Mouse (Mus musculus) kidney, postnatal 25 days (tissue): Measurements from ENCODE around the gene Hist1h2ag.
A peak's percentile ranks its signal among the peaks of the same experiment; 100 is the strongest.

Source experiments
- DNase-seq, 2 experiments: peaks; one replicate each; pipeline ENCODE4 v3.0.0; 2021; ENCODE audit warnings: mixed read lengths in 2 of 2

Hist1h2ag gene

DNA sequence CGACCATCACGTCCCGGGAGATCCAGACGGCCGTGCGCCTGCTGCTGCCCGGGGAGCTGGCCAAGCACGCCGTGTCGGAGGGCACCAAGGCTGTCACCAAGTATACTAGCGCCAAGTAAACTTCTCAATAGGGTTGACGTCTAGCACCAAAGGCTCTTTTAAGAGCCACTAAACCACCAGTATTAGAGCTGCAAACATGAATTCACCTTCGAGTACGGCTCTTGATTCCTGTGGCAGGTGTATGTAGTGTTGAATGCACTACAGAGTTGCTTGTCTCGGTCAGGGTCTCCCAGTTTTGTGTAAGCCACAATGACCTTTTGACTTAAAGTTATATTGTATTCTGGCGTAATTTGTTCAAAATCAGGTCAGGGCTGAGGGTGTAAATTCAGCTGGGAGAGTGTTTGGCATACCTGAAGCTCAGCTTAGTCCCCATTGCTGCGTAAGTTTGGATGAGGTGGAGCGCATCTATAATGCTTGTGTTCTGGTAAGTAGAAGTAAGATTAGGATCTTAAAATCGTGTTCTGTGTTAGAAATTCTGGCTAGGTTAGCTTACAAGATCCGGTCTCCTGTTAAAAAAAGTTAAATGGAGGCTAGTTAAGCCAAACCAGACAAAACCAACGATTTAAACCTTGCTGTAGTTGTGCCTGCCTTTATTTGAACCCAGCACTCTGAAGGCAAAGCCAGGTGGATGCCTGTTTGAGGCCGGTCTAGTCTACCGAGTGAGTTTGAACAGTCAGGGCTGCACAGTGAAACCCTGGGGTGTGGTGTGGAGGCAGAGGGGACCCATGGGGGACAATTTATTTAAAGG is 6.4 kb downstream of the Hist1h2ag start:
- no peak for DNase-seq

DNA sequence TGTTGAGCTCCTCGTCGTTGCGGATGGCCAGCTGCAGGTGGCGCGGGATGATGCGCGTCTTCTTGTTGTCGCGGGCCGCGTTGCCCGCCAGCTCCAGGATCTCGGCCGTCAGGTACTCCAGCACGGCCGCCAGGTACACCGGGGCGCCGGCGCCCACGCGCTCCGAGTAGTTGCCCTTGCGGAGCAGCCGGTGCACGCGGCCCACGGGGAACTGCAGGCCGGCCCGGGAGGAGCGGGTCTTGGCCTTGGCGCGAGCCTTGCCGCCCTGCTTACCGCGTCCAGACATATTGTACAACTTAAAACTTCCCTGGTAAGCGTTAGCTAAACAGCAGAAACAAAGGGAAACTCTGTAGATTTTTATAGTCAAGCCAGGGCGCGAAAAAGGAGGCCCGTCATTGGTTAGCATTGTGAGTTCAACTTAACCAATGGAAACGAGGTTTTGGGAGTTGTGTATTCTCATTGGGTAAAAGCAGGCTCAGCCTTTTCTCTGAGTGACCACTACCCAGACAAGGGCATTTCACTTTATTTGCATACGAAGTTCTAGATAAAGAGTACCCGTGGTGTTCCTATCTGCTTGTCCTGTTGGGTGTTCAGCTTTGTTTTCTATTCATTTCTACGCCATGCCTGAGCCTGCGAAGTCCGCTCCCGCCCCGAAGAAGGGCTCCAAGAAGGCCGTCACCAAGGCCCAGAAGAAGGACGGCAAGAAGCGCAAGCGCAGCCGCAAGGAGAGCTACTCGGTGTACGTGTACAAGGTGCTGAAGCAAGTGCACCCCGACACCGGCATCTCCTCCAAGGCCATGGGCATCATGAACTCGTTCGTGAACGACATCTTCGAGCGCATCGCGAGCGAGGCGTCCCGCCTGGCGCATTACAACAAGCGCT is 7.2 kb downstream of the Hist1h2ag start, which contains the start of the genes Hist1h2ah and Hist1h2bk:
Hist1h2ah (minus strand) TSS at position 302 of the 882 bp plus-strand sequence.
Hist1h2bk (plus strand) TSS at position 604 of the 882 bp plus-strand sequence.
- peak; percentile 81 to 83 for DNase-seq

DNA sequence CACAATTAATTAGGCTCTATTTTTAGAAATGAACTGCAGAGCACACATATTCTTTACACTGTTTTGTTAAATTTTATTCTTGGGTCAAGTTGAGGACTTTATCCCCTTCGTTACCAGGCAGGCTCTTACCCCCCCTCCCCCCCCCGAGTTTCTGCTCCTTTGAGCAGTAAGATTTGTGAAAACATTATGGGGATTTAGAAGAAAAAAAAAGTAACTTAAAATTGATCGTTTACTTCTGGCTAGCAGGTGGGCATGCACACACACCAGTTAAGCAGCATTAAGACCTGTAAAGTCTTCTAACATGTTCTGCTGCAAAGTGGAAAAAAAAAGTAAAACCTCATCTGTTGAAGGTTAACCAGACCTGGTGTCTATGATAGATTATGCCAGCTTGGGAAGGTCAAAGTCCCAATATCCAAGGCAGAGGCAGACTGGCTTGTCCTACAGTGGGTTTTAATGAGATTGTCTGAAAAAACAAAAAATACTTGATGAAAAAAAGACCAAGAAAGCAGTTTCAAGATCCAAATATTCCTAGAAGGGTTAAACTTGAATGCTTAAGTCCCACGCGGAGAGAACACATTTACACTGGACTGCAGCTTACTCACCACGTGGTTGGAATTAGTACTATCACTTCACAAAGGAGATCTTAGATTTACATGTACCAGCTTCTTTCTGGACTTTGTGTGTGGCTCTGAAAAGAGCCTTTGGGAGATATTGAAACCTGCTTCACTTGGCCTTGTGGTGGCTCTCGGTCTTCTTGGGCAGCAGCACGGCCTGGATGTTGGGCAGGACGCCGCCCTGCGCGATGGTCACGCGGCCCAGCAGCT is 8.1 kb downstream of the Hist1h2ag start:
- peak; percentile 38 to 43 for DNase-seq

DNA sequence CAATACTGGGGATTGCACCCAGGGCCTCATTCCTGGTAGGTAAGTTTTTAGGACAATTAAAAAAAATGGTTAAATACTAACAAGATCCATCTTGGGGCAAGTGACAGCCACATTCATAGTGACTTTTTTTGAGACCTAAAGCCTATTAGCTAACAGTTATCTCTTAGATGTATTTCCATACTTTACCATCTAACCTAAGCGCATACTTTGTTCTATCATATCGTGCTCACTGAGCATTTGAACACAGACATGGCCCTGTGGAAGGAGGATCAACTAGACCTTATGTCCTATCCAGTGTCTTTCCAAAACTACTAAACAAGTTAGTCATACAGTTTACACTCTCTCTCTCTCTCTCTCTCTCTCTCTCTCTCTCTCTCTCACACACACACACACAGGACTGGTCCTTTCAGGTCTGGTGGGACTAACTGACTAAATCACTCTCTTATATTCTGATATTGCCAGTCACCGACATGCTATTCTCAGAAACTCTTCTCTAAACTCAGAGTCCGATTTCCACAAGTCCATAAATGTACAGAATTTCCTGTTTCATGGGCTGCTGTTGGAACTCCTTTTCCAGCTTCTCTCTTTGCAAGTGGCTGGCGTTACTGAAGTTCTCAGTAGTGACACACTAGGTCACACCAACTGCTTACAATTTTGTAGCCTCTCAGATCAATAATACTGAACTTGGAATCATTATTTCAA is 8.9 kb downstream of the Hist1h2ag start:
- no peak for DNase-seq

DNA sequence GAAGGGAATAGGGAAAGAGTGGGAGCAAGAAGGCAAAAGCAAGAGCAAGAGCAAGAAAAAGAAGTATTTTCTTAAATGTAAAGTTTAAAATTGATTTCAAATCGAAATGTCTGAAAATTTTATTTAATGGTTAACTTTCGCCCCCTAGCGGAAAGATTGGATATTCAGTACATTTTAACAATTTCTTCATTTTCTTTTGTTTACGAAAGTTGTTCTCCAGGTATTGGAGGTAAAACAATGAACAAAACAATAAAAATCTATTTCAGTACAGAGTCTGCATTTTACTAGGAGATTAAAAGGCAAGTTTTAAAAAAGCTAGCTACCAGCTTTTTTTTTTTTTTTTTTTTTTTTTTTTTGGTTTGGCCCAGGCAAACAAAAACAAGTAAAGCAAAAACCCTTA is 12.3 kb downstream of the Hist1h2ag start:
- DNase-seq = no peak

DNA sequence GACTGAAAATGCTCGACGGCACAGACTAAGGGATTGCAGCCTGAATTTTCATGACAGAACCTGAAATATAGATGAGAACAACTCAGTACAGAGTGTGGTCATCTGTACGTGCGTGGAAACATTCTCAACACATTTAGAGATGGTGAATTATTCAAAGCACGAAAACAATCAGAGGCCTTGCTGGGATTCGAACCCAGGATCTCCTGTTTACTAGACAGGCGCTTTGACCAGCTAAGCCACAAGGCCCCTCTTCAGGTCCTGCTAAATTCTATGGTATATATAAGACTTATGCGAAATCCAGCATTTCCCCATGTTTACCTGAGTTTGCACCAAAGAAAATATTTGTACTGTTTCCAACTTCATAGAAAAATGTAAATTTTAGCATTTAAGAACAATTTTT is 12.8 kb downstream of the Hist1h2ag start:
- DNase-seq = peak in 1 of 2 experiments; percentile 36

DNA sequence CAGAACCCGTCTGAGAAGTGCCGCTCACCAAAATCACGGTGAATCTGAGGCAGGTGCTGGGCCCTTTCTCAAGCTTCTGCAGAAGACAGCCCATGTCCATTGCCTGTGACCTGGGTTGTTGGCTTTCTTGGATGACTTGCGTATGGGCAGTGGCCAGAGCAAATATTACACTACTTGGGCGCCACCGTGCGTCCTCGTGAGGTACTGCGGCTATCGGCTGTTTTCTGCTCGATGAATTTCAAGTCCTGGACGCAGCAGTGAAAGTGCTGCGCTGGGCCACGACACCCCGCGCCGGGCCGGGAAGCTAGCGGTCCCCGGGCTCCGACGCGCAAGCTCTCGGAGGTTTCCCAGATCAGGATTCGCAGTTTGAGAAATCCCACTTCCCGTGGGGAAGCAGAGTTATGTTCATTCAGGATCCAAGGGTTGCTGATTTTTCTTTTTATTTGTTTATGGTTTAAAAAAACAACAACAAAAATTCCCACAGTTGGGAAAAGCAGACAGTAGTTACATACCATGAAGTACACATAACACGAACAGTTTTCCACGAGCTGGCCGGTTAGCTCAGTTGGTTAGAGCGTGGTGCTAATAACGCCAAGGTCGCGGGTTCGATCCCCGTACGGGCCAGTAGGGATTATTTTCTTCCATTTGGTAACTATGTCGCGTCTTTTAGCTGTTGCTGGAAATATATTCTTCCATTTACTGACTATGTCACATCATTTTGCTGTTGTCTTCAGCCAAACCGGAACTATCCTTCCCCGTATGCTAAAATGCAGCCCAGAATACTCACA is 13.9 kb downstream of the Hist1h2ag start:
- peak; percentile 92 to 96 for DNase-seq

DNA sequence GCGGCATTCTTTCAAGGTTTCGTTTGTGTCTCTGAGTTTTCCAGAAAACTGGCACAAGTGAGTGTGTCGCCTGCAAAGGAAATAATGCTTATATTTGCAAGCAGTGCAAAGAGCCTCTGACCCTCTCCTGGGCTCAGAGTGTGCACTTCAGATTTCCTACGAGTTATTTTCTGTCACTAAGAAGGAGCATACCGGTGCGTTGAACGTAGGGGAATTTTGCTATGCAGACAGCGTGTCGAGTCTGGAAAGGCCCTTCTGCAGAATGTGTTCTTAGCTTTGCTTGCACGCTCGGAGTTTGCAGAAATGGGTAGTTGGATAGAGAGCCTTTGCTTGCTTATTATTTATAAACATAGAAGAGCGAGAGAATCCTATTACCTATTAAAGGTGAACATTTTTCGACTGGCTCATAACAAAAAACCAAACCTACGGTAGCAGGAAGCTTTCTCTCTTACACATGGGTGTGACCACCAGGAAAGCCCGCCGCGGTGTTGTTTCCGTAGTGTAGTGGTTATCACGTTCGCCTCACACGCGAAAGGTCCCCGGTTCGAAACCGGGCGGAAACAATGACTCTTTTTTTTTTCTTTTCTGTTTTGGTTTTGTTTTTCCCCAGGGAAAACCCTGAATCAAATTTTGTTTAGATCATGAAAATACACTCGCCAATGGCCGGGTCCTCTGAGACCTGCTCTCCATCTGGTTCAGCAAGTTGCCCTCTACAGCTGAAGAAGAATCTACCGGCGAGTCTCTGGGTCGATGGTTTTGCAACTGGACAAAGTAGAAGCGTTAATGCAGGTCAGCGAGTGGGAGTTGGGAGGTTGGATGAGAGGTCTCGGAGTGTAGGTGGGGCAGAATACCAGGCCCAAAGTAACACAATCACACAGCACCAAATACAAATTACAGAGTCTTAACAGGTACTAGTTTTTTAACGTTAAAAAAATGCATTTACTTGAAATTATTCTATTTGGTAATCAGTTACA is 16.4 kb downstream of the Hist1h2ag start:
- DNase-seq = peak; percentile 81 to 87

DNA sequence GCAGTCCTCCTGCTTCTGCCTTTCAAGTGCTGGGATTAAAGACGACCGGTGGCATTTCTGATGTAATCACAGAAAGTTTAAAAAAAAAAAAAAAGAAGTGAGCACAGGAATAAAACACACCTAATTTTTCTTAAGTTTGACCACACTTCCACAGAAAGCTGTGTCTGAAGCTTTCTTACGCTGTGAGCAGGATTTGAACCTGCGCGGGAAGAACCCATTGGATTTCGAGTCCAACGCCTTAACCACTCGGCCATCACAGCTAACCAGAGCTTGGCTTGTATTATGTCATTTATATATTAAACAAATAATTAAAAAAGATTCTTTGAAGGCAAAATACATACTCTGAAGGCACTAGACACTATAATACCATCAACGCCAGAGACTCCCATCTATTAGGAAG is 20.5 kb downstream of the Hist1h2ag start:
- peak; percentile 82 to 84 for DNase-seq

DNA sequence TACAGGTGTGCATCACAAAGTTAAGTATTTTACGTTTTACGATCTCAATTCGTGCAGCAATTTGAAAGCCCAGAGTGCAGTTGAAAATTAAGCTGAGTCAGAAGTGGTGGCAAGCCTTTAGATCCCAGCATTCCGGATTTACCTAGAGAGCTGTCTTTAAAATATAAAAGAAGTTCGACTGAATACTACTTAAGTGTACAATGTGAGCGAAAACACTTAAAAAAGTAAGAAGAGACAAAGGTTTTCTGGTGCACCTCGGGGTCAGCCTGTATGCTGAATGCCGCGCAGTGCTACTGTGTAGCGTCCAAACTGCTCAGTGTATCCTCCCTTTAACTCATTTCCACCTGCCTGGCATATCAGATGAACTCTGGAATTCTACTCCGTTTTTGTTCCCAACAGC is 21.2 kb downstream of the Hist1h2ag start:
- no peak for DNase-seq

DNA sequence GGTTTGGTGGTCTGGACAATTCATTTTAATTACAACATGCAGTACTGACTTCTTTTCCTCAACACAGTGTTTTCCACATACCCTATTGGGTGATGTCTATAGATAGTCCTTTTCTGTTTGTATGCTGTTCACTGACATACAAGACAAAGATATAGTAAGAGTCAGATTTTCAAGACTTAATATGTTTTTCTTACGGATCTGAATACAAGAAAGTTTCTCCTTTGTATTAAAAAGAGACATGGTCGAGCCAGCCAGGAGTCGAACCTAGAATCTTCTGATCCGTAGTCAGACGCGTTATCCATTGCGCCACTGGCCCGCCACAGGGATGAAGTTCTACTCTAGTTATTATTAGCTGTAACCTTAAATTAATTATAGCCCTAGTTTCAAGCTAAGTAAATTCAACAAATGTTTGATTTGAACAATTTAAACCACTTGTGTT is 21.8 kb downstream of the Hist1h2ag start:
- peak; percentile 59 to 68 for DNase-seq

DNA sequence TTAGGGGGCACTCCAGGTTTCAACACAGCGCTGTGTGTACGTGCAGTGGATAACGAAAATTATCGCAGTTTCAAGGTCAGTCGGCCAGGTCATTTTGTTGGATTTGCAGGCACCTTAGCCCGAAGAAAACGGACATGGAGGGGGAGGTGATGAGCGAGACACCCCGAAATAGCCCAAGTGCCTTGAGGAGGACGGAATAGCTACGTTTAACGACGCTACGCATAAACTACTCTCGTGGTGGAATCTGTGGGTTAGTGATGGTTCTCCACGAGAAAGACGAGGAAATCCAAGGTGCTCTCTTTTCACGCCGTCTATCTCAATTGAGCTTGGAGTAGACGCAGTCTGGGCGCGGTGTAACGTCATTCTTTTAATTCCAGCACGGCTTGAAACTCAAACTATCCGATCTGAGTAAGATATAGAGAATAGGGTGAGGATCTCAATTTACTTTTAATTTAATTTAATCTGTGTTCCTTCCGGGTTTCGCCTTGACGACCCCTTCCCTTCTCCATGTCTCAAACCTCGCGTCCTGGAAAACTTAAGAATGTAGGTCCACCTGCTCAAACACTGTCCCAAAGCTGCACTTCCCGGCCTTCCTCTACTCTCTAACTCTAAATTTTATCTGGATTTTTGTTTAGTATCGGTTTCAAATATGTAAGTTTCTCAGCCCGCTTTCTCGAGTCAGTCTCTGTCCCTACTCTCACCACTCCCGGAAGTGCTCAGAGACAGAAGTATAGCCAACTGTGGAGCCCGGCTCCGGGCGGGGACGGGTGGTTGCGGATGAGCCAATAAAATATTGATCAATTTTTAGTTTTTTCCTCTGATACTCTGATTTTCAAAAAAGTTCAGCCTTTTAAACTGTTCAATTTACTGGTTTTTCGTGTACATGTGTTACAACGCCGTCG is 22.6 kb downstream of the Hist1h2ag start:
- no peak for DNase-seq

DNA sequence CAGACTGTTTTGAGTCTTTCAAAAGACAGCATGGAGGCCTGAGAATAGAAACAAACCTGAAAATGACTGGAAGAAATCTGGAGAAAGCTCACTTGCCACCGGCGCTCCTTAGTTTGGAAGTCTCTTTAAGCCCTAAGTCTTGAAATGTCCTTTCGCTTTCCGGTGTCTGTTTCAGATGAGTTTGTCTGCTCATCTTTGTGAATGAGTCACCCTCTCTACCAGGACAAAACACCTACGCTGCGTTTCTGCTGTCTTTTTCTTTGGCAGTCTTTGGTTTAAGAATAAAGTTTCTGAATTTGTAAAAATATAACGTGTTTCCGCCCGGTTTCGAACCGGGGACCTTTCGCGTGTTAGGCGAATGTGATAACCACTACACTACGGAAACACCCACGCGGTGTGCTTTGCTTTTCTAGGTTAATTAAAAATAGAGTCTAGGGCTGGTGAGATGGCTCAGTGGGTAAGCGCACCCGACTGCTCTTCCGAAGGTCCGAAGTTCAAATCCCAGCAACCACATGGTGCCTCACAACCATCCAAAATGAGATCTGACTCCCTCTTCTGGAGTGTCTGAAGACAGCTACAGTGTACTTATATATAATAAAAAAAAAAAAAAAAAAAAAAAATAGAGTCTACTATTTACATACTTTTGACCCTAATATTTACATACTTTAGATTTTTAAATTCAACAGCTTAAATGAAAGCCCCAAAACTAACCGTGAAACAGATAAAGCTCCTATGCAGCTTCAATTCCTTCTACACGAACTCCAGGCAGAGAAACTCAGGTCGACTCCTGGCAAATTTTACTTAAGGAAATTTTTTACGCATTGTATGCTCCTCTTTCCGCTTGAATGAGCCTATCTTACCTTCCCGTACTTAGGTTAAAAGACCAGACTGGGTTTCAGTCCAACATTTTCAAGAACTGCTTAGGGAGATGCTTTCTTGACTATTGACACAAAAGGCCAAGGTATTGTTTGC is 27.0 kb downstream of the Hist1h2ag start:
- peak; percentile 59 to 76 for DNase-seq

DNA sequence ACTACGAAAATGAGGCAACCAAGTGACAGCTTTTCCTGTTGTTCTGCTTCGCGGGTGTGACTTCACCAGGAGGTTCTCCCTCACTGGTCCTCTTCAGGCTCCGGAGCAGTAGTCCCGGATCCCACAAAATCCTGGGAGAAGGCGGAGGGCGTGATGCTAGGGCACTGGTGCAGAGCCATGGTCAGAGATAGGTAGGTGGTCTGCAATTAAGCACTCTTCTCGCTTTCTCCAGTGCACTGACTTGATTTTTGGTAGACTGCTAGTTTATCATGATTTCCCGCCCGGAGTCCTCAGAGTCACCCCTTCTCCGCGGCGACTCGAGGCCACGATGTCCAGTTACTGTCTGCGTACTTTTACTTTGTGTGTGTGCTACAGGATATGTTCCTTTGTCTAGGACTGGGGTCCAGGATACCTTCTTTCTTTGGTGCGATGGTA is 28.3 kb downstream of the Hist1h2ag start:
- no peak for DNase-seq

DNA sequence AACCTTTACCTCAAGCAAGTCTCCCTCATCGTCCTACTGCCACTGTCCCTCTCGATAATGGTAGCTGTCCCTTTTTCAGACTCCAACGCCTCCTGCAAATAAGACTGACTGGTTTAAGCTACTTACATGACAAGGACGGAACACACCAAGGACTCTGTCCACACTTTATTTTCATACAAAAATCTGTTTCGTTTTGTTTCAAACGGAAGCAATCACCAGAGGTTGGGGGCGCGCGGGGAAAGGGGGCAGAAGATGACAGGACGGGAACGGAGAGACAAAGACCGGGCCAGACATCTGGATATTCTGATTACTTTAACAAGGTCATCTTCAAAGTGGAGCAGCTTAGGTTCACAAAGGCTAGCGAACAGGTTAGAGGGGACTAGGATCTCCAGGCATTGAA is 29.0 kb downstream of the Hist1h2ag start:
- DNase-seq = no peak

DNA sequence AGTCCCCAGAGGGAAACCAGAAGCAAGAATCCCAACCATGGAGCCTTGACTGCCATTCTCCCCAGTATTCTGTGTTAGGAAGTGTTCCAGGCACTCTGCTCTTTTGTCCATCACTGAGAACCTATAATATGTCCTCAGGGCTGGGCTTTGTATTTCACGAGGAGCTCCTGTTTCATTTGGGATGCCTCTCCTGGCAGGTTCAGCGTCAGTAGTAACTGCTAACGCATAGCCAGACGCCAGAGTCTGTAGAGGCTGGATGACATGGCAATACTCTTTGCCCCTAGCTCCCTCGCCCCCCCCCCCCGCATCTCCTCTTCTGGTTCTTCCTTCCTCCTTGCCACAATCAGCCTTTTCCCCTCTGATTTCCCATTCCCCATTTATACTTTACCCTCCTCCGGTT is 33.1 kb downstream of the Hist1h2ag start, which contains the start of gene Prss16:
Prss16 (minus strand) TSS at position 101 of the 400 bp plus-strand sequence.
- DNase-seq = no peak

DNA sequence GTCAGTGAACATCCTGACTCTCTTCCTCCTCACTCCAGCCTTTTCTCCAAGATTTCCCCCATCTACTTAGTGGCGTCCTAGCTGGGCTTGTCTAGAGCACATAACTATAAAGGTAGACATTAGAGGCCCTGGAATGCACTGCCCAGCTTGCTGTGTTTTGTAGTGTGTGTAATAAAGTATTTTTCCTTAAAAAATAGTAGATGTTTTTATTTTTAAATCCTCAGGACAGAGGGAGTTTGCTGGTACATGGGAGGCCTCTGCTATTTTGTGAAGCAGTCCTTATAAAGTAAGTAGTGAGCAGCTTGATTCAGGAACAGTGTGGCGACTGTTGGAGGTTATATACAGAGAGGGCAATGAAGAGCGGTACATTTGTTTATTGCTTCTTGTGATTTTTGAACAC is 34.0 kb downstream of the Hist1h2ag start:
- no peak for DNase-seq
